In the genomic region with DNA sequence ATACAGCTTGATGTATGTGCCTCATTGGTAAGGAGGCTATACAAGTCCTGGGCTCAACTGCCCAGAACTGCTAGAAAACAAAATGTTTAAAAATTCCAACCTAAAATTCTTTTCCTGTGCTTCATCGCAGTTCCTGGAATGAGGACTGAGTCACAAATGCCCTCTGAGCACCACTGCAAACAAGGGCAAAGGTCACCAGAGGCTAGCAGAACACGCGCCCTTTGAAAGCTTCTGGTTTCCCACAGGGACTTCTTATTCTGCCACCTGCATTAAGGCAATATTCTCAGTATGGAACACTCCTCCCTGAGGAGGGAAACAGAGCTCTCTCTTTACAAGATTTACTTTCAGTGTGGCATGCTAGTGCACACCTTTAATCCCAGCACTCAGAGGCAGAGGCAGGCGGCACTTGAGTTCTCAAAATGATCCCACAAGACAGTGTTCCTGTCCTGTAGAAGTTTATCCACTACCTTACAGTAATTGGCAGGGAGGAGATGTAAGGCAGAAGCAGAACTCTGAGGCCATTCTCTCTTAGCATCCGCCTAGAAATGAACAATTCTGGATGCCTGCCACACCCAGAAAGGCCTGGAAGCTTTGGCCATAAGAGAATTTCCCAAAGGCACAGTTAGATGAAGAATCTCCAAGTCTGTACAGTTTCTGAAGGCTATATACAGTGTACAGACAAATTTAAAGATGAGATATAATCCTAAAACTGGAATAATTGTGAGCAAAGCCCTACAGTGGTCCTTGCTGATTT, we compare ENCODE assay signal across 8 mouse cellular contexts. TPM values are rescaled to one million over a fixed set of nuclear protein-coding genes. Genes with fewer than 3 reads are reported as not detected.
DNase-seq lines count a peak whose midpoint lies in the region; ATAC-seq and TF ChIP-seq lines count a peak whose summit lies in the region.
"Had no signal": no experiment of that assay in that cellular context is flagged by ENCODE, and none has a peak within 500 bp of the region (broad histone marks: within the 10 kb centered on the region; RNA-seq: fewer than 3 reads in every experiment).

No protein-coding gene starts in this region.

- peak overlapping the region; percentile 95 for H3K27ac ChIP-seq in kidney, adult 2 months (ENCODE audit: insufficient read depth, low read depth, low read length)
- no peak overlapping the region for H3K27ac ChIP-seq in kidney, embryonic 15.5 days

- WGBS in kidney, adult 2 months = 25% methylated on average over 5 of the region's 5 CpGs
- 57% methylated on average over 5 of the region's 5 CpGs for WGBS in kidney, embryonic 15.5 days

- H3K9ac ChIP-seq in kidney, embryonic 15.5 days = no peak overlapping the region

- peaks cover 55% of the 10 kb centered on the region for H3K4me1 ChIP-seq in kidney, adult 2 months (ENCODE audit: control insufficient read depth, insufficient read depth, low read length)
- H3K4me1 ChIP-seq in kidney, embryonic 15.5 days = peaks cover 23% of the 10 kb centered on the region

- no peaks in the 10 kb centered on the region for H3K9me3 ChIP-seq in kidney, embryonic 15.5 days (replicated peaks)

- H3K27me3 ChIP-seq in kidney, adult 2 months (replicated peaks; ENCODE audit: control insufficient read depth, insufficient read depth, low read length) = no peaks in the 10 kb centered on the region
- H3K27me3 ChIP-seq in kidney, embryonic 15.5 days = no peaks in the 10 kb centered on the region

- peaks cover 12% of the 10 kb centered on the region for H3K36me3 ChIP-seq in kidney, adult 2 months (ENCODE audit: control insufficient read depth, insufficient read depth, low read length)
- peaks cover 19% of the 10 kb centered on the region; the same call in 1 of the 2 replicates for H3K36me3 ChIP-seq in kidney, embryonic 15.5 days

- no peak overlapping the region for H3K4me2 ChIP-seq in kidney, embryonic 15.5 days

- no peak for TF ChIP-seq CTCF in kidney, adult 2 months (conservative IDR thresholded peaks at IDR 0.05; ENCODE audit: insufficient read depth, insufficient read length, low read depth, low read length)

- no peak overlapping the region for H3K4me3 ChIP-seq in kidney, adult 2 months (ENCODE audit: insufficient read depth, low read depth, low read length)
- no peak overlapping the region for H3K4me3 ChIP-seq in kidney, embryonic 15.5 days (replicated peaks)

- no peak for TF ChIP-seq POLR2A in kidney, adult 2 months (IDR thresholded peaks at IDR 0.05; ENCODE audit: low read depth, low read length)

- no peak for ATAC-seq in kidney, embryonic 15.5 days (replicated peaks; ENCODE audit: low FRiP score)

- peak; percentile 82 for DNase-seq in kidney, adult 2 months
- DNase-seq in NIH3T3 (ENCODE audit: low read depth) = peak; percentile 65
- DNase-seq in embryo, embryonic 10 days (ENCODE audit: low spot score) = peak; percentile 51
- DNase-seq in kidney, postnatal 10 days = peak; percentile 31
- DNase-seq in T-cell, adult 2 months (ENCODE audit: low spot score) = no peak
- DNase-seq in urinary bladder, postnatal 4 days (ENCODE audit: low spot score in 2 of 2) = no peak
- DNase-seq: midbrain, embryonic 14.5 days had no signal

RNA-seq across cellular contexts. Expression of a gene that starts 56.1 kb away (rescaled TPM):
- 118 and 140 TPM in 2 replicates for polyA plus RNA-seq in kidney, adult 2 months (2012; rRNA removed)
- 114 and 119 TPM in 2 replicates for polyA plus RNA-seq in kidney, embryonic 15.5 days (2015; fragmentation: Nextera tagmentation; extraction: Ambion mirVana)

Comparison
In these comparisons a context has a peak if more than half of its experiments do, and no peak if none do; other contexts are left out.
1. DNase-seq: peak in kidney, adult 2 months (single experiment), NIH3T3 (single experiment), embryo, embryonic 10 days (single experiment) and kidney, postnatal 10 days (single experiment); none in T-cell, adult 2 months (single experiment) and urinary bladder, postnatal 4 days (0 of 2).